Mouse (Mus musculus) embryonic facial prominence, embryonic 13.5 days (tissue): ENCODE measurements around the gene Pdxp. TPM values are rescaled to one million over a fixed set of nuclear protein-coding genes. Genes with fewer than 3 reads are reported as not detected.
A peak's percentile ranks its signal among the peaks of the same experiment; 100 is the strongest.

Source experiments
- ATAC-seq: fragments of 200-750 bp; cut with Nextera tagmentation; 2 replicates; pipeline ENCODE4 v1.8.0; 2017; ENCODE audit warnings: low read depth; ENCODE audit not compliant: insufficient number of reproducible peaks, insufficient read depth, low FRiP score, low TSS enrichment
- H3K27ac ChIP-seq: fragments of 300-500 bp; sonication (generic); 2 replicates; pipeline ENCODE4 v1.5.1; 2015; ENCODE audit warnings: moderate library complexity, mild to moderate bottlenecking, inconsistent platforms
- H3K27me3 ChIP-seq: fragments of 300-500 bp; sonication (generic); 2 replicates; pipeline ENCODE4 v1.6.1; 2015; ENCODE audit warnings: mild to moderate bottlenecking, inconsistent platforms
- H3K36me3 ChIP-seq: fragments of 300-500 bp; sonication (generic); 2 replicates; pipeline ENCODE4 v1.6.1; 2015; ENCODE audit warnings: mild to moderate bottlenecking, inconsistent platforms
- H3K4me1 ChIP-seq: fragments of 300-500 bp; sonication (generic); 2 replicates; pipeline ENCODE4 v1.6.1; 2015; ENCODE audit warnings: inconsistent platforms
- H3K4me2 ChIP-seq: fragments of 300-500 bp; sonication (generic); 2 replicates; pipeline ENCODE4 v1.6.1; 2015; ENCODE audit warnings: moderate library complexity, mild to moderate bottlenecking, inconsistent platforms
- H3K4me3 ChIP-seq: fragments of 300-500 bp; sonication (generic); 2 replicates; pipeline ENCODE4 v1.5.1; 2015; ENCODE audit warnings: mild to moderate bottlenecking, inconsistent platforms
- H3K9ac ChIP-seq: fragments of 300-500 bp; sonication (generic); 2 replicates; pipeline ENCODE4 v1.6.1; 2015; ENCODE audit warnings: mild to moderate bottlenecking, inconsistent platforms
- H3K9me3 ChIP-seq: fragments of 300-500 bp; sonication (generic); 2 replicates; pipeline ENCODE4 v1.6.1; 2016; ENCODE audit warnings: inconsistent platforms
- WGBS: fragments of 180-500 bp; shearing (Covaris S2); methylation state at CpG from one replicate; pipeline ENCODE4 v1.1.7; 2015; ENCODE audit warnings: mixed read lengths; 5-methylcytosine and 5-hydroxymethylcytosine counted together
- microRNA-seq: library from miRNA; unstranded; fragments of <30 nt; microRNA quantifications from one replicate; pipeline ENCODE4, GENCODE M21; 2016
- polyA plus RNA-seq: library from polyadenylated mRNA; unstranded; fragments of >200 nt; fragmentation: Nextera tagmentation; extraction: Ambion mirVana; gene quantifications from 2 replicates; pipeline ENCODE4 v1.2.1, GENCODE M21; 2015

Pdxp gene
- polyA plus RNA-seq, 1 experiment from 2014 or later: 23.2 TPM

DNA sequence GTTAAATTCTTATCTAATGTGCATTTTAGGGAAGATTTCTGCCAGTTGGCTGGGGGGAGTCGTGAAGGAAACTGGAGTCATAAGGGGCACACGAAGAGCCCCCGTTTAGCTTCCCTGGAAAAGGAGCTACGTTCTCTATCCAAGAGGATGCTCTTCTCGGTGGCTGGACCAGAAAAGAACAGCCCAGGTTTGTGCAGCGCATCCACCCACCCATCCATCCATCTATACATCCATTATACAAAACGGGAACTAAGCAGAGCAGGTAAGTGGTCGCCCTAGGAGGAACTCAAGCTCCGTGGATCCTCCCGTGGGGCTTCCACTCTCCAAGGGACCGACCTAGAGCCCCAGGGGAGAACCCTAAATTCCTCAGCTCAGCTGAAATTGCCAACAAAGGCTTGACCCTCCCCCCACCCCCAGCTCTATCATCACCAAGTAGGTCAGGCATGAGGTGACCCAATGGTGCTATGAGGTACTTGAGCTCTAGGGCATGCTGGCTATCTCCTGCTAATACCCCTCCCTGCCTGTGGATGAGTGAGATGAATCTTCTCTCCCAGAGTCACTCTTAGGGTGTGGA is 34.5 kb downstream of the Pdxp start:
- Histone ChIP-seq H3K4me3 (peak overlapping the region; percentile 54), H3K4me1 (peaks cover 13% of the 10 kb centered on the region; the same call in 1 of the 2 replicates), H3K9ac (peak overlapping the region; percentile 73), H3K27ac (peak overlapping the region; percentile 49; the same call in 1 of the 2 replicates), H3K27me3 (no peaks in the 10 kb centered on the region), H3K36me3 (peaks cover 9% of the 10 kb centered on the region; the same call in 1 of the 2 replicates), H3K9me3 (no peaks in the 10 kb centered on the region), H3K4me2 (peak overlapping the region; percentile 73)
- 4% methylated on average over 11 of the region's 11 CpGs for WGBS
- no peak for ATAC-seq

GRCm38 (mm10) chr15:78948883-78949282 is 35.2 kb downstream of the Pdxp start:
- no peaks in the 10 kb centered on the region for H3K9me3 ChIP-seq
- peaks cover 12% of the 10 kb centered on the region; the same call in 1 of the 2 replicates for H3K36me3 ChIP-seq
- ATAC-seq: no peak
- peaks cover 12% of the 10 kb centered on the region; the same call in 1 of the 2 replicates for H3K4me1 ChIP-seq
- H3K27ac ChIP-seq: no peak overlapping the region
- no peak overlapping the region for H3K4me3 ChIP-seq
- peak overlapping the region; percentile 25 for H3K4me2 ChIP-seq
- no peak overlapping the region for H3K9ac ChIP-seq
- WGBS: 96% methylated on average over 3 of the region's 3 CpGs
- H3K27me3 ChIP-seq: no peaks in the 10 kb centered on the region

GRCm38 (mm10) chr15:78955663-78956062 is 41.9 kb downstream of the Pdxp start:
- no peak for ATAC-seq

DNA sequence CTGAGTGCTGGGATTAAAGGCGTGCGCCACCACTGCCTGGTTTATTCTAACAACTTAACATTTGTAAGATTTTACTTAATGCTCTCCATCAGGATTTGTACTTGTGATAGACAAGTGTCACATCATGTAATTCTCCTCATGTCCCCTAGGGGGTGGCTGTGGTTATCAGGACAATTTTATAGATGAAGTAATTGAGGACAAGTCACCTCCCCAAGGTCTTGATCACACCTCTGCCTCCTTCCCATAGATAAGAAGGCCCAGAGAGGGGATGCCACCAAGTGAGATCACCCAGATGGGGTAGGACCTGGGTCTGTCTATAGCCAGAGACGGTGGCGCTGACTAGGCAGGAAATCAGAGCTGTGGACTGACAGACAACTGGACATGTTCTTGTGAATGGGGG is 42.6 kb downstream of the Pdxp start:
- no peak overlapping the region for H3K4me2 ChIP-seq
- no peak for ATAC-seq
- H3K4me1 ChIP-seq: peaks cover 12% of the 10 kb centered on the region
- H3K4me3 ChIP-seq: no peak overlapping the region
- no peak overlapping the region; the same call in 1 of the 2 replicates for H3K27ac ChIP-seq
- WGBS: 83% methylated on average over 4 of the region's 4 CpGs
- H3K36me3 ChIP-seq: peaks cover 40% of the 10 kb centered on the region
- no peak overlapping the region for H3K9ac ChIP-seq
- no peaks in the 10 kb centered on the region for H3K9me3 ChIP-seq
- H3K27me3 ChIP-seq: no peaks in the 10 kb centered on the region

More at GRCm38 (mm10) chr15:78955663-78956062, 41.9 kb downstream of the Pdxp start:
- Histone ChIP-seq H3K36me3 (peaks cover 33% of the 10 kb centered on the region), H3K4me3 (no peak overlapping the region), H3K9ac (no peak overlapping the region), H3K4me2 (no peak overlapping the region), H3K27ac (no peak overlapping the region), H3K9me3 (no peaks in the 10 kb centered on the region), H3K4me1 (peaks cover 12% of the 10 kb centered on the region), H3K27me3 (no peaks in the 10 kb centered on the region)
- WGBS: 67% methylated on average over 3 of the region's 3 CpGs

DNA sequence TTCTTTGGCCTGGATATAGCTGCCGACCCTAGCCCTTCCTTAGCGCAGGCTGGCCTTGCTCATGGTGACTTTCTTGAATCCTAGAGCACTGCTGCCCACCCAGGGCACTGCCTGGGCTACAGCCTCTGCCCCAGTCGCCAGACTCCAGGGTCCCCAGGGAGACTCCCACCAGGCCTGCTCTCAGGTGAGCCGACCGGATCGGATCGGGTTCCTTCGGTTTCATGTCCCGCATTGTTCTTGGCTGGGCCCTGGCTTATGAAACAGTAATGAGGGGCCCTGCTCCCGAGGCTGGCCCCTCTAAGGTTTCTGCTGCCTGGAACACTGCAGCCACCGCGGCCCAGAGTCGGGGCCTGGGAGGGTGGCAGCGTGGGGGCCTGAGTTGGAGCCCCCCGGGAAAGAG is 43.3 kb downstream of the Pdxp start:
- H3K4me1 ChIP-seq: peaks cover 12% of the 10 kb centered on the region
- peaks cover 43% of the 10 kb centered on the region for H3K36me3 ChIP-seq
- 56% methylated on average over 15 of the region's 15 CpGs for WGBS
- H3K27me3 ChIP-seq: no peaks in the 10 kb centered on the region
- H3K4me2 ChIP-seq: peak overlapping the region; percentile 22
- no peak overlapping the region for H3K4me3 ChIP-seq
- H3K27ac ChIP-seq: peak overlapping the region; percentile 73
- peak overlapping the region; percentile 51 for H3K9ac ChIP-seq
- peak; percentile 40 for ATAC-seq
- H3K9me3 ChIP-seq: no peaks in the 10 kb centered on the region

- no peak overlapping the region for H3K4me2 ChIP-seq
- H3K27ac ChIP-seq: no peak overlapping the region
- no peaks in the 10 kb centered on the region for H3K9me3 ChIP-seq
- peaks cover 45% of the 10 kb centered on the region for H3K36me3 ChIP-seq
- H3K27me3 ChIP-seq: no peaks in the 10 kb centered on the region
- peaks cover 15% of the 10 kb centered on the region for H3K4me1 ChIP-seq
- ATAC-seq: no peak
- WGBS: 89% methylated on average over 11 of the region's 11 CpGs
- no peak overlapping the region for H3K4me3 ChIP-seq
- no peak overlapping the region for H3K9ac ChIP-seq
Observed at GRCm38 (mm10) chr15:78959537-78959936, 45.8 kb downstream of the Pdxp start.

DNA sequence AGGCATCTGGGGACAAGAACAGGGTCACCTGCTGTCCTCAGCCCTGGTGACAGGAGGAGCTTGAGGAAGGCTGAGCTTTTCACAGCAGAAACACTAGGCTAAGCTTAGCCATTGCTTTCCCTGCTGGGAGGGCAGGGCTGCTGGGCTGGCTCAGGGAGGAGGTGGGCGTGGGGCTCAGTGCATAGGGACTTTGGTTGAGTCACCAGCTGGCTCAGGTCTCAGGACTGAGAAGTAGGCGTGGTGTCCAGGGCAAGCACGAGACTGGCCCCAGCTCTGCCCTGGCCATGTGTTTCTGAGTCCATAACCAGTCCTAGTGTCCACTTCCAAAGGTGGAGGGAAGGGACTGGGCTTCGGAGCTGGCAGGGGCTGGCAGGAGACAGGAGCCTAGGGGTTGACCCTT is 46.4 kb downstream of the Pdxp start:
- H3K36me3 ChIP-seq: peaks cover 45% of the 10 kb centered on the region
- H3K9ac ChIP-seq: no peak overlapping the region
- no peak overlapping the region for H3K4me2 ChIP-seq
- no peak overlapping the region for H3K4me3 ChIP-seq
- H3K4me1 ChIP-seq: peaks cover 15% of the 10 kb centered on the region
- H3K27ac ChIP-seq: no peak overlapping the region
- WGBS: 72% methylated on average over 4 of the region's 4 CpGs
- no peaks in the 10 kb centered on the region for H3K9me3 ChIP-seq
- H3K27me3 ChIP-seq: no peaks in the 10 kb centered on the region
- no peak for ATAC-seq

- WGBS: 38% methylated on average over 2 of the region's 2 CpGs
- Histone ChIP-seq H3K4me3 (no peak overlapping the region), H3K4me1 (0 out of 2 replicates have a peak, but pooled peaks cover 3% of the 10 kb centered on the region), H3K4me2 (no peak overlapping the region), H3K9ac (no peak overlapping the region), H3K27ac (no peak overlapping the region), H3K36me3 (peaks cover 66% of the 10 kb centered on the region), H3K9me3 (no peaks in the 10 kb centered on the region), H3K27me3 (no peaks in the 10 kb centered on the region)
- ATAC-seq: no peak
Observed at GRCm38 (mm10) chr15:78962885-78963284, 49.2 kb downstream of the Pdxp start.

Small RNA genes within 50 kb of the gene (microRNA-seq; reads per million reads assigned to microRNA genes)
- gene Mir6955: not detected

Other genes starting within 250 kb of the Pdxp start
- gene Elfn2, start 195.1 kb upstream of the Pdxp start, polyA plus RNA-seq: 0.06 TPM in 1 of 2 replicates, not detected in the other
- 16.1 and 18.8 TPM in 2 replicates for gene Mfng, start 140.4 kb upstream of the Pdxp start, polyA plus RNA-seq
- gene Card10, start 110.9 kb upstream of the Pdxp start, polyA plus RNA-seq: 3.0 and 3.2 TPM in 2 replicates
- 25.2 and 28.6 TPM in 2 replicates for gene Cdc42ep1, start 71.3 kb upstream of the Pdxp start, polyA plus RNA-seq
- gene Lgals2, start 58.4 kb upstream of the Pdxp start, polyA plus RNA-seq: 1.3 TPM in 1 of 2 replicates, not detected in the other
- 42.5 and 51.8 TPM in 2 replicates for gene Gga1, start 36.7 kb upstream of the Pdxp start, polyA plus RNA-seq
- 0.18 and 0.25 TPM in 2 replicates for gene Gm49510, start 14.3 kb upstream of the Pdxp start, polyA plus RNA-seq
- 53.3 and 54.4 TPM in 2 replicates for gene Sh3bp1, start 14.2 kb upstream of the Pdxp start, polyA plus RNA-seq
- gene Lgals1, start 12.8 kb downstream of the Pdxp start, polyA plus RNA-seq: 2,193 and 2,304 TPM in 2 replicates
- 54.1 and 57.4 TPM in 2 replicates for gene Nol12, start 21.0 kb downstream of the Pdxp start, polyA plus RNA-seq
- 37.8 and 38.7 TPM in 2 replicates for gene Triobp, start 33.8 kb downstream of the Pdxp start, polyA plus RNA-seq
- 533 and 546 TPM in 2 replicates for gene H1f0, start 114.5 kb downstream of the Pdxp start, polyA plus RNA-seq
- gene Galr3, start 128.0 kb downstream of the Pdxp start, polyA plus RNA-seq: not detected in 2 replicates
- gene Ankrd54, start 149.0 kb downstream of the Pdxp start, polyA plus RNA-seq: 54.1 and 57.7 TPM in 2 replicates
- 232 and 244 TPM in 2 replicates for gene Eif3l, start 161.3 kb downstream of the Pdxp start, polyA plus RNA-seq
- 12.8 and 13.8 TPM in 2 replicates for gene Micall1, start 195.0 kb downstream of the Pdxp start, polyA plus RNA-seq
- gene Polr2f, start 227.1 kb downstream of the Pdxp start, polyA plus RNA-seq: 348 and 353 TPM in 2 replicates
- 9.7 and 10.2 TPM in 2 replicates for gene 1700088E04Rik, start 227.3 kb downstream of the Pdxp start, polyA plus RNA-seq